Mouse (Mus musculus): Measurements from ENCODE around the gene Vamp4. TPM values are rescaled to one million over a fixed set of nuclear protein-coding genes. Genes with fewer than 3 reads are reported as not detected.

Vamp4 gene
- polyA plus RNA-seq, 1 experiment: 0.04 TPM

DNA sequence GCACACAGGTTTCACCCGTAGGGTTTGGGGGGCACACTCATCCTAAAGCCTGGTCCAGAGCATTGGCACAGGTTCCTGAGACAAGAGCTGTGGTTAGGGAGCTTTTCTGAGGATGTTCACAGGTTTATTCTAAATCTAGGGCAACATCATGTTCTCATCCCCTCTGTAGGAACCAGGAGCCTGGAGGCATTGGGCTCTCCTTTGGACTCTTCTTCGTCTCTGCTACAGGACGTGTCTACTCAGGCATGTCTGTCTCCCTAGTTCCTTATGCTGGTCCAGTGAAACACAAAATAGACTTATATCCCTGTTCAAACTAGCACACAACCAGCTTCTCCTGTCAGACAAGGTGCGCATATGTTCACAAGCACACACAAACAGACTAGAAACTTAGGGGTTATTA, 68.2 kb downstream of the Vamp4 start:
- no peaks in the 10 kb centered on the region for H3K4me1 ChIP-seq (ENCODE audit: control insufficient read depth)
- no peak overlapping the region for H3K4me3 ChIP-seq (replicated peaks)
- no peaks in the 10 kb centered on the region for H3K9me3 ChIP-seq (ENCODE audit: control insufficient read depth, low read length)
- H3K27me3 ChIP-seq (ENCODE audit: control insufficient read depth): no peaks in the 10 kb centered on the region
- TF ChIP-seq GATA1 (IDR thresholded peaks at IDR 0.05; ENCODE audit: low read length) (no peak), TAL1 (IDR thresholded peaks at IDR 0.05; ENCODE audit: low read length) (no peak)
- no peaks in the 10 kb centered on the region for H3K36me3 ChIP-seq (ENCODE audit: control insufficient read depth)

DNA sequence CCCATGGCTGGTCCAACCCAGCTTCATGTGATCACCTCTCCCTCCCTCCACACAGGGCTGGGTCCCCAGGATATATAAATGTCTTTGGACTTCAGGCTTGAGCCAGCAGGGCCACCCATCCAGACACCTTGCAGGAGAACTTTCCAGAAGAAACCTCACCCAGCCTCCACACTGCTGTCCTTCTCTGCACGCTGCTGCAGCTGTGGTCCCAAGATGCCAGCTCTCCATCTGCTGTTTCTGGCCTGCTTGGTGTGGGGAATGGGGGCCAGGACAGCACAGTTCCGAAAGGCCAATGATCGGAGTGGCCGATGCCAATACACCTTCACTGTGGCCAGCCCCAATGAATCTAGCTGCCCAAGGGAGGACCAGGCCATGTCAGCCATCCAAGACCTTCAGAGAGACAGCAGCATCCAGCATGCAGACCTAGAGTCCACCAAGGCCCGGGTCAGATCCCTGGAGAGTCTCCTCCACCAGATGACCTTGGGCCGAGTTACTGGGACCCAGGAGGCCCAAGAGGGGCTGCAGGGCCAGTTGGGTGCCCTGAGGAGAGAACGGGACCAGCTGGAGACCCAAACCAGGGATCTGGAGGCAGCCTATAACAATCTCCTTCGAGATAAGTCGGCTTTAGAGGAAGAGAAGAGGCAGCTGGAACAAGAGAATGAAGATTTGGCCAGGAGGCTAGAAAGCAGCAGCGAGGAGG, 68.9 kb downstream of the Vamp4 start, which contains the start of gene Myoc:
Gene Myoc (plus strand): TSS at position 105 of the 700 bp plus-strand sequence.
- TF ChIP-seq TAL1 (IDR thresholded peaks at IDR 0.05; ENCODE audit: low read length): no peak
- TF ChIP-seq GATA1 (IDR thresholded peaks at IDR 0.05; ENCODE audit: low read length): no peak
- Histone ChIP-seq H3K9me3 (ENCODE audit: control insufficient read depth, low read length) (no peaks in the 10 kb centered on the region), H3K4me3 (replicated peaks) (no peak within 1 kb of the TSS), H3K27me3 (ENCODE audit: control insufficient read depth) (no peaks in the 10 kb centered on the region), H3K4me1 (ENCODE audit: control insufficient read depth) (no peaks in the 10 kb centered on the region), H3K36me3 (ENCODE audit: control insufficient read depth) (no peaks in the 10 kb centered on the region)

DNA sequence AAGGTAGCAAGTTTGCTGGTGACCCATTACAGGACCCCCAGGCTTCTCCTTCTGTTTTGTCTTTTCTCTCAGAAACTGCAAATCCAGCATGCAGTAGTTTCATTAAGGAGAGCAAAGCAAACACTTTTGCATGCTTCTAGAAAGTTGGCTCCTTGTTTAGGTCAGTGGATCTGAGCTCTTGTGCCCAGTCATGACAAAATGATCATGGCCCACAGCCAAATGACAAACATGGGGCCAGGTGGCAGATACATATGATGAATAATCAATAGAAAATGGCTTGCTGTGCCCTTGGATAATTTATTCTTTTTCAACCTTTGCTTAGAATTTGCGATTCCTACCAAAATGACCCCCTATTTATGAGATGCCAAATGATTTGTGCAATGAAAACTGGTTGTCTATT, 69.5 kb downstream of the Vamp4 start:
- H3K27me3 ChIP-seq (ENCODE audit: control insufficient read depth): no peaks in the 10 kb centered on the region

DNA sequence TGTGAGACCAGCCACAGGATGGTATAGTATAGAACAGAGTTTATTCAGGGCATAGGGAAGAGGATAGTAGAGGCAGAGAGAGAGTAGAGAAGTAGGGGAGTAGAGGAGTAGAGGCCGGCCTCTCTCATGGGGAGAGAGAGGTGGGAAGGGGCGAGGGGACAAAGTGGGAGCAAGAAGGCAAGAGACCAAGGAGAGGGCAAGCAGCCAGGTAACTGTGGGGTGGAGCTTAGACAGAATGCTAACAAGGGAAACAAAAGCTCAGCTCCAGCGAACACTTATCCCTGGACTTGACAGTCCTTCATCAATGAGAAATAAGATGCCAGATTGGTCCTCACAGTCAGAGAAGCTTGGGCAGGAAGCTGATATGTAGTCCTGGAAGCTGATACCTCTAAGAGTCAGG, 72.3 kb downstream of the Vamp4 start:
- Histone ChIP-seq H3K4me1 (ENCODE audit: control insufficient read depth) (no peaks in the 10 kb centered on the region), H3K9me3 (ENCODE audit: control insufficient read depth, low read length) (no peaks in the 10 kb centered on the region), H3K4me3 (replicated peaks) (no peak overlapping the region), H3K36me3 (ENCODE audit: control insufficient read depth) (no peaks in the 10 kb centered on the region), H3K27me3 (ENCODE audit: control insufficient read depth) (no peaks in the 10 kb centered on the region)
- TF ChIP-seq TAL1 (IDR thresholded peaks at IDR 0.05; ENCODE audit: low read length): no peak
- no peak for TF ChIP-seq GATA1 (IDR thresholded peaks at IDR 0.05; ENCODE audit: low read length)

More for the DNA sequence above, 69.5 kb downstream of the Vamp4 start:
- Histone ChIP-seq H3K4me1 (ENCODE audit: control insufficient read depth) (no peaks in the 10 kb centered on the region), H3K9me3 (ENCODE audit: control insufficient read depth, low read length) (no peaks in the 10 kb centered on the region), H3K36me3 (ENCODE audit: control insufficient read depth) (no peaks in the 10 kb centered on the region), H3K4me3 (replicated peaks) (no peak overlapping the region)
- no peak for TF ChIP-seq TAL1 (IDR thresholded peaks at IDR 0.05; ENCODE audit: low read length)
- no peak for TF ChIP-seq GATA1 (IDR thresholded peaks at IDR 0.05; ENCODE audit: low read length)

DNA sequence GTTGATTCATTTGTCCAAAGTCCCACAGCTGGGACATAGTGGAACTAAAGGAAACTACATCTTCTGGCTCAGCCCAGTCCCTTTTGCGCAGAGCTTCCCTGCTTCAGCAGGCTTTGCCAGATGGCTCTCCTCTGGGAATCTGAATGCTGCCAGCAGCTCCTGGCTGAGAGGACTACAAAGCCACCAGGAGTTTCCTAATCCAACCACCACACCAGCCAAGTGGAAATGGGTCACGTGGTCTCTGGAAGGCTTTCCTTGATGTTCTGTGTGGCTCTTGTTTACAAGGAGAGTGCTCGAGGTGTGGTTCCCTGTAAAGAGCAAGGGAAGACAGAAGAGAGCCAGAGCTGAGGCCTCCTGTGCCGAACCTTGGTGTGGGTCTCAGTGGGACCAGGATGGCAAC, 73.4 kb downstream of the Vamp4 start:
- TF ChIP-seq TAL1 (IDR thresholded peaks at IDR 0.05; ENCODE audit: low read length): no peak
- no peak for TF ChIP-seq GATA1 (IDR thresholded peaks at IDR 0.05; ENCODE audit: low read length)
- Histone ChIP-seq H3K27me3 (ENCODE audit: control insufficient read depth) (no peaks in the 10 kb centered on the region), H3K9me3 (ENCODE audit: control insufficient read depth, low read length) (no peaks in the 10 kb centered on the region), H3K4me3 (replicated peaks) (no peak overlapping the region), H3K4me1 (ENCODE audit: control insufficient read depth) (no peaks in the 10 kb centered on the region), H3K36me3 (ENCODE audit: control insufficient read depth) (no peaks in the 10 kb centered on the region)

DNA sequence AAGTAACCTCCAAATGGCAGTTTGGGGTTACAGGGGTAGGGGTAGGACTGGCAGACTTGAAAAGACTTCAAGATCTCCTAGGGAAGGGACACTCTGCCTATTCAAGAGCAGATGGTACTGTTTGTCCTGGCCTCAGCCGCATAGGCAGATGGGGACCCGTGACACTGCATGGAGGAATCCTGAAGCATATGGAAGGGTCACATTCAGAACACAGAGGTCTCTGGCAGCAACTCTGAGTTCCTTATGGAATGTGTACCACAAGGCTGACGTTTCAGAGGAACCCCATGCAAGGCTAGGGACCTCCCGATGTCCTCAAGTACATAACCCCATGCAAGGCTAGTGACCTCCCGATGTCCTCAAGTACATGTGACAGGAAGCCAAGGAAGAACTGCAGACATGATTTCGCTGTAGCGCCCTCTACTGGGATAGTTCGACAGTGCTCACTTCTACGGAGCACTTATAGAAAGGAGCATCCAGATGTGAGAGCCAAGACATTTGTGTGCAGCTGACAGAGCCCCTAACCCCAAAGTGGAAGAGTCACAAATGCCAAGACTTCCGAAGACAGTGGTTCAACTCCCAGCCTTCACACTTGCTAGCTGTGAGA, 75.9 kb downstream of the Vamp4 start:
- no peaks in the 10 kb centered on the region for H3K36me3 ChIP-seq (ENCODE audit: control insufficient read depth)
- no peak overlapping the region for H3K4me3 ChIP-seq (replicated peaks)
- H3K27me3 ChIP-seq (ENCODE audit: control insufficient read depth): no peaks in the 10 kb centered on the region
- TF ChIP-seq GATA1 (IDR thresholded peaks at IDR 0.05; ENCODE audit: low read length) (no peak), TAL1 (IDR thresholded peaks at IDR 0.05; ENCODE audit: low read length) (no peak)
- H3K4me1 ChIP-seq (ENCODE audit: control insufficient read depth): no peaks in the 10 kb centered on the region
- no peaks in the 10 kb centered on the region for H3K9me3 ChIP-seq (ENCODE audit: control insufficient read depth, low read length)

DNA sequence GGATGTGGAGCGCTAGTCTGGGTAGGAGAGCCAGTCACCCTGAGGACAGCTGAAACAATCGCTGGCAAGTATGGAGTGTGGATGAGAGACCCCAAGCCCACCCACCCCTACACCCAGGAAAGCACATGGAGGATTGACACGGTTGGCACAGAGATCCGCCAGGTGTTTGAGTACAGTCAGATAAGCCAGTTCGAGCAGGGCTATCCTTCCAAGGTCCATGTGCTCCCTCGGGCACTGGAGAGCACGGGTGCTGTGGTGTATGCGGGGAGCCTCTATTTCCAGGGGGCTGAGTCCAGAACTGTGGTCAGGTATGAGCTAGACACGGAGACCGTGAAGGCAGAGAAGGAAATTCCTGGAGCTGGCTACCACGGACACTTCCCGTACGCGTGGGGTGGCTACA, 78.1 kb downstream of the Vamp4 start:
- Histone ChIP-seq H3K4me3 (replicated peaks) (no peak overlapping the region), H3K36me3 (ENCODE audit: control insufficient read depth) (no peaks in the 10 kb centered on the region), H3K27me3 (ENCODE audit: control insufficient read depth) (no peaks in the 10 kb centered on the region), H3K4me1 (ENCODE audit: control insufficient read depth) (no peaks in the 10 kb centered on the region), H3K9me3 (ENCODE audit: control insufficient read depth, low read length) (no peaks in the 10 kb centered on the region)
- TF ChIP-seq GATA1 (IDR thresholded peaks at IDR 0.05; ENCODE audit: low read length): no peak
- no peak for TF ChIP-seq TAL1 (IDR thresholded peaks at IDR 0.05; ENCODE audit: low read length)

Other genes with a start within 250 kb of the Vamp4 start
- 0.01 TPM in 1 of 2 replicates, not detected in the other for gene Dnm3, start 92.5 kb upstream of the Vamp4 start, polyA plus RNA-seq (2012)
- 0.12 and 0.25 TPM in 2 replicates for gene Mettl13, start 22.0 kb upstream of the Vamp4 start, polyA plus RNA-seq (2012)
- gene Myoc, start 68.6 kb downstream of the Vamp4 start, polyA plus RNA-seq (2012): not detected in 2 replicates
- gene Myocos, start 87.7 kb downstream of the Vamp4 start, polyA plus RNA-seq (2012): not detected in 2 replicates
- 0.41 and 0.66 TPM in 2 replicates for gene Prrc2c, start 170.0 kb downstream of the Vamp4 start, polyA plus RNA-seq (2012)
- not detected in 2 replicates for gene Fmo4, start 243.5 kb downstream of the Vamp4 start, polyA plus RNA-seq (2012)